Mouse (Mus musculus): ENCODE measurements around the gene Prdm16.

GRCm38 (mm10) chr4:154594116-154594760, 42.4 kb downstream of the Prdm16 start:
- TF ChIP-seq POLR2A (IDR thresholded peaks at IDR 0.05; ENCODE audit: low read depth, low read length), result no peak
- TF ChIP-seq CTCF (conservative IDR thresholded peaks at IDR 0.05 in 1 of 2, IDR thresholded peaks at IDR 0.05 in 1 of 2; ENCODE audit: low read depth in 2 of 2, low read length in 2 of 2), result no peak
- TF ChIP-seq MEF2A (IDR thresholded peaks at IDR 0.05; ENCODE audit: borderline replicate concordance, low read depth, low read length), result no peak
- no peak for TF ChIP-seq MAFK (IDR thresholded peaks at IDR 0.05; ENCODE audit: insufficient replicate concordance, low read length)
- TF ChIP-seq CHD2 (IDR thresholded peaks at IDR 0.05; ENCODE audit: low read length), result no peak
- no peak for TF ChIP-seq UBTF (IDR thresholded peaks at IDR 0.05; ENCODE audit: low read depth, low read length)
- no peak for TF ChIP-seq NRF1 (IDR thresholded peaks at IDR 0.05; ENCODE audit: low read depth, low read length)
- no peak for TF ChIP-seq SMC3 (IDR thresholded peaks at IDR 0.05; ENCODE audit: low read depth, low read length)
